Mouse (Mus musculus): ENCODE measurements around the gene Pitpnm1.

DNA sequence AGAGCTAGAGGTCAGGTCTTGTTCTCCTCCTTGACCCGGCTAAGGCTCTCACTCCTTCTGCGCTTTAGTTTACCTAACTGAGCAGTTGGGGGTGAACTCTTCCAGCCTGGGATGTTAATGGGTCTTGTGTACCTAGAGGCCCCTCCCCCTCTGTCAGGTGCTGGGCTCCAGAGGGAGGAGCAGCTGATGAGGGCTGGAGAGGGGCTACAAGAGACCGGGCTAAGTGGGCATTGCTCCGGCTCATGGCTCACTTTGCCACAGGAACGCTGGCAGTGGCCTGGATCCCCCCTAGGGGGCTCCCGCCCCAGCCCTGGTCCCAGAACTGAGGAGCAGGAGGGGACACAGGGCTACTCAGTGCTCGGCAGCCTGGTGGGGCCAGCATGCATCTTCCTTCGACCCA lies 16.0 kb upstream of the Pitpnm1 start:
- TF ChIP-seq POLR2A (IDR thresholded peaks at IDR 0.05; ENCODE audit: control insufficient read depth, extremely low read depth, insufficient read depth, low read length, poor library complexity) (no peak), CTCF (IDR thresholded peaks at IDR 0.05; ENCODE audit: borderline replicate concordance, control insufficient read depth, extremely low read depth, insufficient read depth, low read length, poor library complexity) (no peak)
